Mouse (Mus musculus) heart, embryonic 10.5 days (tissue): ENCODE measurements at regions not wholly inside any gene's neighbourhood (a gene's known extent, or its start where the extent isn't known, plus 50 kb on each side); places are given as distances from the start of the nearest gene placed in this dataset.

Experiments
- DNase-seq: peaks from one replicate; pipeline ENCODE4 v3.0.0-alpha.2; 2017; ENCODE audit warnings: low spot score
- H3K27ac ChIP-seq: fragments of 300-500 bp; sonication (generic); 2 replicates; pipeline ENCODE4 v1.5.1; 2016; ENCODE audit warnings: mild to moderate bottlenecking
- H3K27me3 ChIP-seq: fragments of 300-500 bp; sonication (generic); 2 replicates; pipeline ENCODE4 v1.6.1; 2016; ENCODE audit warnings: mild to moderate bottlenecking; ENCODE audit not compliant: poor library complexity, insufficient read depth, severe bottlenecking
- H3K36me3 ChIP-seq: fragments of 300-500 bp; sonication (generic); 2 replicates; pipeline ENCODE4 v1.6.1; 2016; ENCODE audit warnings: mild to moderate bottlenecking, moderate library complexity
- H3K4me1 ChIP-seq: fragments of 300-500 bp; sonication (generic); 2 replicates; pipeline ENCODE4 v1.6.1; 2016; ENCODE audit warnings: mild to moderate bottlenecking
- H3K4me3 ChIP-seq: fragments of 300-500 bp; sonication (generic); 2 replicates; pipeline ENCODE4 v1.5.1; 2016; ENCODE audit warnings: mild to moderate bottlenecking, moderate library complexity
- H3K9me3 ChIP-seq: fragments of 300-500 bp; sonication (generic); 2 replicates; pipeline ENCODE4 v1.6.1; 2016; ENCODE audit warnings: mild to moderate bottlenecking, moderate library complexity
- WGBS: fragments of 180-500 bp; shearing (Covaris S2); methylation state at CpG from one replicate; pipeline ENCODE4 v1.1.7; 2016; 5-methylcytosine and 5-hydroxymethylcytosine counted together

- 82% methylated on average over 3 of the region's 3 CpGs for WGBS
- no peak for DNase-seq
These were observed 135.9 kb downstream of the Ogfrl1 start for GRCm38 (mm10) chr1:23261652-23262051.

GRCm38 (mm10) chr1:23257306-23257895 is 140.2 kb downstream of the Ogfrl1 start:
- 31% methylated on average over 10 of the region's 10 CpGs for WGBS
- peak overlapping the region; percentile 96 for H3K27ac ChIP-seq

More at GRCm38 (mm10) chr1:23261652-23262051, 135.9 kb downstream of the Ogfrl1 start:
- Histone ChIP-seq H3K9me3 (no peaks in the 10 kb centered on the region), H3K36me3 (no peaks in the 10 kb centered on the region), H3K4me3 (no peak overlapping the region), H3K4me1 (peaks cover 19% of the 10 kb centered on the region), H3K27ac (no peak overlapping the region), H3K27me3 (no peaks in the 10 kb centered on the region)

DNA sequence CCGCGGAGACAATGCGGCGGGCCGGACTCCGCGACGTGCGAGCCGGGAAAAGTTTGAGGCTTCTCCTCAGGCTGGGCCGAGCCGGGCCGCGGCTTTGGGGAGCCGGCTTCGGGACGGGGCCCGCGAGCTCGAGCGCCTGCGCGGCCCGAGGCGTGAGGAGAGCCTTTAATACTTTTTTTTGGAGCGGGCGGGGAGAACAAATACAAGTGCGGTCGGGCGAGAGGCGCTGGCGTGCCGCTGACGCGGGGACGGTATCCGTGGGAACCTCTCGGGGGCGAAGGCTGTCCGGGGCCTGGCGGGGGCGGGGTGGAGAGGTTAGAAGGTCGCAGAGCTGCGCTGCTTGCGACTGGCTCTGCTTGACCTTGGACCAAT is 141.0 kb downstream of the Ogfrl1 start:
- H3K4me3 ChIP-seq, result peak overlapping the region; percentile 90
- peak; percentile 92 for DNase-seq
- no peaks in the 10 kb centered on the region for H3K27me3 ChIP-seq
- peak overlapping the region; percentile 96 for H3K27ac ChIP-seq
- H3K9me3 ChIP-seq, result no peaks in the 10 kb centered on the region
- WGBS, result under 1% methylated on average over 45 of the region's 45 CpGs
- H3K4me1 ChIP-seq, result peaks cover 5% of the 10 kb centered on the region; the same call in 1 of the 2 replicates
- no peaks in the 10 kb centered on the region for H3K36me3 ChIP-seq

More at GRCm38 (mm10) chr1:23257306-23257895, 140.2 kb downstream of the Ogfrl1 start:
- no peaks in the 10 kb centered on the region for H3K36me3 ChIP-seq
- H3K27me3 ChIP-seq, result no peaks in the 10 kb centered on the region
- H3K4me1 ChIP-seq, result peaks cover 5% of the 10 kb centered on the region; the same call in 1 of the 2 replicates
- peak overlapping the region; percentile 90 for H3K4me3 ChIP-seq
- no peaks in the 10 kb centered on the region for H3K9me3 ChIP-seq
- DNase-seq, result no peak

- Histone ChIP-seq H3K4me1 (peaks cover 5% of the 10 kb centered on the region; the same call in 1 of the 2 replicates), H3K27ac (peak overlapping the region; percentile 96), H3K9me3 (no peaks in the 10 kb centered on the region), H3K36me3 (no peaks in the 10 kb centered on the region), H3K4me3 (peak overlapping the region; percentile 90), H3K27me3 (no peaks in the 10 kb centered on the region)
- WGBS, result under 1% methylated on average over 56 of the region's 80 CpGs
- peak; percentile 99 for DNase-seq
These were observed 141.5 kb downstream of the Ogfrl1 start for GRCm38 (mm10) chr1:23255925-23256629.

- 85% methylated on average over 8 of the region's 8 CpGs for WGBS
- H3K9me3 ChIP-seq, result no peaks in the 10 kb centered on the region
- no peaks in the 10 kb centered on the region for H3K36me3 ChIP-seq
- H3K4me3 ChIP-seq, result no peak overlapping the region
- H3K27ac ChIP-seq, result no peak overlapping the region
- no peaks in the 10 kb centered on the region for H3K27me3 ChIP-seq
- DNase-seq, result no peak
- H3K4me1 ChIP-seq, result peaks cover 4% of the 10 kb centered on the region; the same call in 1 of the 2 replicates
These were observed 143.3 kb downstream of the Ogfrl1 start for GRCm38 (mm10) chr1:23254235-23254634.

- no peaks in the 10 kb centered on the region for H3K9me3 ChIP-seq
- H3K36me3 ChIP-seq, result no peaks in the 10 kb centered on the region
- WGBS, result 70% methylated on average over 1 of the region's 1 CpGs
- no peak for DNase-seq
- no peaks in the 10 kb centered on the region for H3K27me3 ChIP-seq
- no peak overlapping the region for H3K4me3 ChIP-seq
- H3K4me1 ChIP-seq, result no peaks in the 10 kb centered on the region
- no peak overlapping the region for H3K27ac ChIP-seq
These were observed 129.5 kb upstream of the 4933415F23Rik start for GRCm38 (mm10) chr1:23231522-23231921.

GRCm38 (mm10) chr1:23228478-23228877 is 126.4 kb upstream of the 4933415F23Rik start:
- Histone ChIP-seq H3K4me1 (no peaks in the 10 kb centered on the region), H3K27me3 (no peaks in the 10 kb centered on the region), H3K36me3 (no peaks in the 10 kb centered on the region), H3K9me3 (no peaks in the 10 kb centered on the region), H3K27ac (no peak overlapping the region), H3K4me3 (no peak overlapping the region)
- DNase-seq, result no peak
- 71% methylated on average over 6 of the region's 6 CpGs for WGBS

- WGBS, result 81% methylated on average over 13 of the region's 13 CpGs
- H3K36me3 ChIP-seq, result no peaks in the 10 kb centered on the region
- no peaks in the 10 kb centered on the region for H3K27me3 ChIP-seq
- H3K27ac ChIP-seq, result no peak overlapping the region
- H3K9me3 ChIP-seq, result no peaks in the 10 kb centered on the region
- H3K4me3 ChIP-seq, result no peak overlapping the region
- DNase-seq, result no peak
- H3K4me1 ChIP-seq, result no peaks in the 10 kb centered on the region
These were observed 112.6 kb upstream of the 4933415F23Rik start for GRCm38 (mm10) chr1:23214462-23215158.

GRCm38 (mm10) chr1:23207843-23208242 is 105.8 kb upstream of the 4933415F23Rik start:
- Histone ChIP-seq H3K36me3 (no peaks in the 10 kb centered on the region), H3K4me3 (no peak overlapping the region), H3K27me3 (no peaks in the 10 kb centered on the region), H3K9me3 (no peaks in the 10 kb centered on the region), H3K4me1 (no peaks in the 10 kb centered on the region), H3K27ac (no peak overlapping the region)
- WGBS, result 84% methylated on average over 1 of the region's 1 CpGs
- no peak for DNase-seq

DNA sequence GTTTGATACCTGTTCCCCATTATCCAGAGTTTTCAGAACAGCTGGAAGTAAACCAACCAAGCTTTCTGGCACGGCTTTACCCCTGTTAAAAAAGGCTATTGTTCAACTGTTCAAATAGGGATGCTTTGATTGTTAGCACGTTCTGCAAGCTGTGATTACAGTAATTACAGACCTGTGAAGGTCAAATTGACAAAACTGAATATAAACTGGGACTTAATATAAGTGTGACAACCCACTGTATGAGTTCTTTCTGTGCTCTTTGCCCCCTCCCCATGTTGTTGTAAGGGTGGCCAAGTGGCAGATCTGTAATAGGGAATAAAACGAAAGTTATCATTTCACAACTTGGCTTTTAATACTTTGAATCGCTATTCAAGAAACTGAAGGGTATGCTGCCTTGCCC is 105.0 kb upstream of the 4933415F23Rik start:
- H3K4me1 ChIP-seq, result peaks cover 6% of the 10 kb centered on the region; the same call in 1 of the 2 replicates
- DNase-seq, result no peak
- no peak overlapping the region for H3K27ac ChIP-seq
- H3K36me3 ChIP-seq, result no peaks in the 10 kb centered on the region
- no peaks in the 10 kb centered on the region for H3K9me3 ChIP-seq
- 75% methylated on average over 4 of the region's 4 CpGs for WGBS
- no peaks in the 10 kb centered on the region for H3K27me3 ChIP-seq
- H3K4me3 ChIP-seq, result no peak overlapping the region

DNA sequence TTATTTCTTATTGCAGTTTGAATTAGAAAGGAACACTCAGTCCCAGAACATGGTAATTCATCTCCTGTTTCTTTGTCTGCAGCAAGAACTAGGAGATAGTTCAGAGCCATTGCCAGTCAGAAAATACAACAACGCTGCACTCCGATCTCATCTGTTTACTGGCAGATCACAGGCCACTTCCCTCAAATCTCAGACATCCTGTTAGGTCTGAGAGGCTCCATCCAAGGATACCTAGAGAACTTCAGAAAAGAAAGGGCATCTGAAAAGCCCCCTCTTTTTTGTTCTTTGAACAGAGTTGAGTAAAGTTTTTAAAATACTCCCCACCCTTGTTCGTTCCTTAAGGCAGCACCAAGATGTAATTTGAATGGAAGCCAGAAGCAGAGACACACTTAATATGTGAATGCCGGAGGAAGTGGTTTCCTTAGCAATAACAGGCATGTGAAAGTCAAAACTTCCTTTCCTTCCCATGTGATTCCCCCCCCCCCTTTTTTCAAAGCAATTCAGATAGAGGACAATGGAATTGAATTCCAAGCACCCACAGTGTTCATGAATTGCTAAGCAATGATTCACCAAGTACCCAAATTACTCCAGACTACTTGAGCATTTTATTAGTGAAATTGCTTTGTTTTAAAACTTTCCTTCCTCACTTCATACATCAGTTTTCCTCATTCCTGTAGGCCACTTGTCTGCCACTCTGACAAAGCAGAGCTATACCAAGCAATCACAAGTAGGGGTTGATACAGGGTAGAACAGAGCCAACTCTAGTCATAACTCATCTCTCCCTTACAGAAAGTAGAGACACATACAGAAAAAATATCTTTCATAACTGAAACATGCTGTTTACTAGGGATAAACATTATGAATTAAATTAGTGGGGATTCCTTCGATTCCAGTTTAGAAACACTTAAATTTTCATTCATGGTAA is 100.7 kb upstream of the 4933415F23Rik start:
- no peaks in the 10 kb centered on the region for H3K36me3 ChIP-seq
- H3K27me3 ChIP-seq, result no peaks in the 10 kb centered on the region
- no peak overlapping the region for H3K4me3 ChIP-seq
- no peak for DNase-seq
- 57% methylated on average over 5 of the region's 5 CpGs for WGBS
- peaks cover 9% of the 10 kb centered on the region; the same call in 1 of the 2 replicates for H3K4me1 ChIP-seq
- peak overlapping the region; percentile 39; the same call in 1 of the 2 replicates for H3K27ac ChIP-seq
- H3K9me3 ChIP-seq, result no peaks in the 10 kb centered on the region

DNA sequence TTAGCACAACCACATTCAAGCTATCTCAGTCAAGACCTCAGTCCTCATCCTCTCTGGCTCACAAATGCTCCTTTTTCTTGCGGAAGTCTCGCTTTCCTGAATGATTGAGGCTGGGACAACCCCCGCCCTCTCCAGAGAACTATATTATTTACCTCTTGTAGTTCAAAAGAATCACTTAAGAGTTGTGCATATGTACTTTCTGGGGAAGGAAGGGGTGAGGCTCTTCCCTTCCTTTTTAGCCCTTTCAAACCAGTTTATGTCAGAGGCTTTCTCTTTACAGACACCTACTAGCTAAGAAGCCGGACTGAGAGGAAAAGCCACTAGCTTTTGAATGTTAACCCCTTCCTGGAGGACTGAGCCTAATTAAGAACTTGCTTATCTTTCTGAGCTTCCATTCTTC is 98.4 kb upstream of the 4933415F23Rik start:
- H3K4me3 ChIP-seq, result no peak overlapping the region
- DNase-seq, result no peak
- H3K27ac ChIP-seq, result no peak overlapping the region; the same call in 1 of the 2 replicates
- no peaks in the 10 kb centered on the region for H3K27me3 ChIP-seq
- H3K4me1 ChIP-seq, result peaks cover 9% of the 10 kb centered on the region; the same call in 1 of the 2 replicates
- no peaks in the 10 kb centered on the region for H3K9me3 ChIP-seq
- WGBS, result 46% methylated on average over 4 of the region's 4 CpGs
- H3K36me3 ChIP-seq, result no peaks in the 10 kb centered on the region
